Mouse (Mus musculus): ENCODE results near the gene Gtf2a2.

GRCm38 (mm10) chr9:70006984-70007383, 5.4 kb upstream of the Gtf2a2 start:
- no peak for TF ChIP-seq SRF (IDR thresholded peaks at IDR 0.05; ENCODE audit: control insufficient read depth, insufficient read length, low read depth)
- no peak for TF ChIP-seq USF1 (IDR thresholded peaks at IDR 0.05; ENCODE audit: low read depth)
- no peak for TF ChIP-seq POLR2A (IDR thresholded peaks at IDR 0.05; ENCODE audit: insufficient read length, low read depth)
- TF ChIP-seq MAX (IDR thresholded peaks at IDR 0.05; ENCODE audit: low read depth) = no peak
- no peak for TF ChIP-seq REST (IDR thresholded peaks at IDR 0.05; ENCODE audit: insufficient read depth, insufficient read length)
- TF ChIP-seq TCF12 (IDR thresholded peaks at IDR 0.05; ENCODE audit: insufficient read depth, poor library complexity, severe bottlenecking) = no peak
- TF ChIP-seq TCF3 (IDR thresholded peaks at IDR 0.05; ENCODE audit: insufficient read length, low read depth) = no peak
- TF ChIP-seq E2F4 (IDR thresholded peaks at IDR 0.05; ENCODE audit: insufficient read depth) = no peak
- no peak for TF ChIP-seq MYOD1 (IDR thresholded peaks at IDR 0.05; ENCODE audit: control insufficient read depth in 1 of 3, insufficient read length in 2 of 3, low read depth in 2 of 3)
- TF ChIP-seq POLR2AphosphoS2 (IDR thresholded peaks at IDR 0.05; ENCODE audit: insufficient read length, low read depth) = no peak
- no peak for TF ChIP-seq MYOG (IDR thresholded peaks at IDR 0.05; ENCODE audit: control insufficient read depth in 1 of 3, insufficient read depth in 1 of 3, insufficient read length in 2 of 3, low read depth in 2 of 3)
- TF ChIP-seq CEBPB (IDR thresholded peaks at IDR 0.05; ENCODE audit: insufficient read depth, poor library complexity, severe bottlenecking) = no peak

All from myocyte (in vitro differentiated cells).